Mouse (Mus musculus) left cerebral cortex, postnatal 10 days (tissue): ENCODE results near the gene Terb2. TPM values are rescaled to one million over a fixed set of nuclear protein-coding genes. Genes with fewer than 3 reads are reported as not detected.

Experiments
- DNase-seq, 2 experiments: peaks; one replicate each; pipeline ENCODE4 v3.0.0; 2021 to 2022; ENCODE audit warnings: low spot score in 2 of 2, mixed read lengths in 1 of 2; ENCODE audit errors: extremely low spot score in 1 of 2
- intact Hi-C: fragments of 180-260 bp; cut with DNase I; formaldehyde crosslinking; loops from one replicate; pipeline ENCODE4 v1.15.1; 2025
- total RNA-seq, 2 experiments: library from RNA; stranded (reverse); gene quantifications; 2 replicates each; pipeline ENCODE4 v1.2.3; 2021

Terb2 gene
- total RNA-seq = not detected

DNA sequence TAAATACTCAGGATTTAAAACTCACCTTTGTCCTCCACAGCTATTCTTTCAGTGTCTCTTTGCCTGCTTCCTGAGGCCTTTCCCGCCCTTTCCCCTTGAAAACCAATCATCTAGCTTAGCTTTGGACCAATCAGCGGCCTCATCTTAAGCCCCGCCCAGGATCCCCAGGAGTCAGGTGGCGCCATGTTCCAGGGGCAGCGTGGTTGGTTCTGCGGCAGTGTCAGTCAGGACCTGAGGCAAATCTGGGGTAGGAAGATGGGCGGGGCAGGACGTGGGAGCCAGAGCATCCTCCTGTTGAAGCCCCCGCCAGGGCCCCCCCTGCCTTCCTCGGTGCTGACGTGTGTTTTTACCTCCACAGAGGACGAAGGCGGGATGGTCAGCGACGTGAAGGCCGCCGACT lies at the start of gene Terb2, which contains the start of gene Patl2:
Terb2 (plus strand) TSS at position 167 of the 400 bp plus-strand sequence.
Patl2 (minus strand) TSS at position 84 of the 400 bp plus-strand sequence.
- peak in 1 of 2 experiments; percentile 21 for DNase-seq
- intact Hi-C loops = no loop called here

DNA sequence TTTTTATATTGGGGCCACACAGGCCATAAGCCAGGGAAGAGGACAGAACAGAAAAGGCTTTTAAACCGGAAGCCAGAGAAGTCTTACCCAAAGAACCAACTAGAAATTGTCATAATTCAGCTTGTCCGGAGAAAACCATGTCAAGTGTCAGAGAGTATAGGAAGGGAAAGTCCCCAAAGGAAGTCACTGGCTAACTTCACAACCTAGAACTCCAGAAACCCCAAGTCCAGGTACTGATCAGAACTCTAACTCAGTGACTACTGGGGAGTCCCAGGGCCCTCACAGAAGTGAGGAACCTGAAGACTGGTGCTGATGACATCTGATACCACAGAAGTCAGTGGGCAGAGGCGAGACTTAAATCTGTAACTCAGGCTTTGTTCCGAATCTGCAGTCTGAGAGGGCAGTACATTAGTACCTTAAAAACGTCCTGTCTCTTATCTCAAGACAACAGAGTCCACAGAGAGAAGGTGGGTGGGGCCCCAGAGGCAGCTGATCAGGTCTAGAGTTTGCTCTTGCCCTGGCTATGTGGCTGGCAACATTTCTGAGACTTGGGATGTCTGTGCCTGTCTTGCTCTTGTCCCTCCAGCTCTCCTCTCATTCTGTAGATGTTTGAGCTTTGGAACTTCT lies 48.1 kb upstream of the Terb2 start:
- DNase-seq = no peak
- intact Hi-C loops = no loop called here

DNA sequence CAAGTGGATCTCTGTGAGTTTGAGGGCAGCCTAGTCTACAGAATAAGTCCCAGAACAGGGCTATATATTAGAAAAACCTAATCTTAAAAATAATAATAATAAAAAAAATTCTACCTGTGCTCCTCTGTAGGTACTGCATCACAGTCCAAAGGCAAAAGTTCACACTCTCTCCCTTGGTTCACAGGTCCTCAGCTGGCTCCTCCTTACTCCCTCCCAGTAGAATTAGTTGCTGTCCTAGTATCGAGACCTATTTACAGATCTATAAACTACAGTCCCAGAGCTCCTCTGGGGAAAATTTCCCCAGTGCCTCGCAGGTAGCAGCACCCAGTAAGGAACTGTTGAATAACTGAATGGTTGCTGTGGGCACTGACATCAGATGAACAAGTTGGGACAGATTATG lies 45.3 kb upstream of the Terb2 start:
- intact Hi-C loops = no loop called here
- DNase-seq = no peak

DNA sequence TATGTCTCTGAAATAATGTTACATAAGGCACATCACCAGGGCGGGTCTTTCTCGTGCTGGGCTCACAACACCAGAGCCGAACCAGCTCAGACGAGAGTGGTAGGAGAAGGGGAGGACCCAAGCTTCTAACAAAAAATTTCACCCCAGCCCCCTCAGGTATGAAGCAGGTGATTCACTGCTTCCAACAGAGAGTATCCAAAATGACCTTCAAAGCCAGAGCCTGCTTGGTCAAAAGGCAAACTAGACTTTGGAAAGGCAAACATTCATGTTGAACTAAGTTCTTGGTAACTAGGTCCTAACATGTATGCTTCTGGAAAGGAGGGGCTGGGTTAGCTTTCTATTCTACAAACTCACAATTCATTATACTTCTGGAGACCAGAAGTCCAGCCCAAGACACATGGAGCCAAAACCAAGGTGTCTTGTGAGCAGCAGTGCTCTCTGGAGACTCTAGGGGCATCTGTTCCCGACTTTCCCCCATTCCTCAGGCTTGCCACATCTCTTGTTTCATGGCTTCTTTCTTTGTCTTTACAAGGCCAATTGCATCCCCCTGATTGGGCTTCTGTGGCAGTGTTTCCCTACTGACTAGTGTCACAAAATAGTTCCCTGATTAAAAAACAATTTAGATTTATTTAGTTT lies 44.6 kb upstream of the Terb2 start:
- no peak for DNase-seq
- intact Hi-C loops = no loop called here

DNA sequence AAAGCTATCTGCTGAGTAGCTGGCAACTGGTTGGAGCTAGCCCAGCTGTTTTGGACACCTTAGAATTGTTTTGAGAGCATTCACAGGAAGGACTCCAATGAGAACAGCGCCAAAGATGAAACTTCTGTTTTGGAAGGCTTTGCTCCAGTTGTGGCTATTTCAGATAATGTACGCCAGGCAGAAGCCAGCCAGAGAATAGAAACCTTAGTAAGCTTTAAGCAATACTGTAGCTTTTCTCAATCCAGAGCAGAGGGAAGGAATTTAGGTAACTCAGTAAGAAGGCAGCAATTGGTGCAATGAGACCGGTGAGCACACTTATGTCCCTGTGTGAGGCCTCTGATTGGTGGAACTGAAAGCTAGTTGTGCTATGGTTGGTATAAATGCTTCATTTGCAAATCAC lies 43.0 kb upstream of the Terb2 start:
- intact Hi-C loops = no loop called here
- no peak for DNase-seq

DNA sequence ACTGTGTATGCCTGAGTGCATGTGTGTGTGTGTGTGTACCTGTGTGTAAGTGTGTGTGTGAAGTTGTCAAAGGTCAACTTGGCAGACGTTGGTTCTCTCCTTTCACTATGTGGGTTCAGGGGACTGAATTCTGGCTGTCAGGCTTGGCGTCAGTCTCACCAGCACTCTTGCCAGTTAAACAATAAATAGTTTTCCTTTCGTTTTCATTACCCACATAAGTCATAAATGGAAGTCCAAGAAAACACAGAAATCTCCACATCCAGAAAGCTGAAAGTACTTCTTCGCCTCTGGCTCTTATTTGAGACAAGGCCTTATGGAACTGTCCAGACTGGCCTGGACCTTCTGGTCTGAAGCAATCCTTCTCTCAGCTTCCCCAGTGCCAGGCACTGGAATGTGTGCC lies 40.3 kb upstream of the Terb2 start:
- intact Hi-C loops = no loop called here

DNA sequence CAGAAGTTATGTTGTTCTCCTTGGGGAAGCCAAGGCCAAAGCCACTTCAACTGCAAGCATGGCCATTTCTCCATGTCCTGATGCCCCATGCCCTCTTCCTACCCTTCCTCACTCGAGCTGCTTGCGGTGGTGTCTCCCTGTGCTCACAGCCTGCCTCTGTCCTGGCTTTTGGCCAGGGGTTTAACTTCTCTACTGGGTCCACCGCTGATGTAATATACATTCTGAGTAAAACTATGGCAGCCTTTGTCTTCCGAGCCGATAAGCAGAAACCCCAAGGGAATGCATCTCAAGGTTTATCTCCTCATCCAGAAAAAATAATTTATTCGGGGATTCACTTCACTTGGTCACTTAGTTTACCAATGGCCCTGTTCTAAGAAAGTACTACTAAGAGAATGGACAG lies 39.4 kb upstream of the Terb2 start:
- intact Hi-C loops = no loop called here
- no peak for DNase-seq

More for the DNA sequence above, 40.3 kb upstream of the Terb2 start:
- DNase-seq = no peak

DNA sequence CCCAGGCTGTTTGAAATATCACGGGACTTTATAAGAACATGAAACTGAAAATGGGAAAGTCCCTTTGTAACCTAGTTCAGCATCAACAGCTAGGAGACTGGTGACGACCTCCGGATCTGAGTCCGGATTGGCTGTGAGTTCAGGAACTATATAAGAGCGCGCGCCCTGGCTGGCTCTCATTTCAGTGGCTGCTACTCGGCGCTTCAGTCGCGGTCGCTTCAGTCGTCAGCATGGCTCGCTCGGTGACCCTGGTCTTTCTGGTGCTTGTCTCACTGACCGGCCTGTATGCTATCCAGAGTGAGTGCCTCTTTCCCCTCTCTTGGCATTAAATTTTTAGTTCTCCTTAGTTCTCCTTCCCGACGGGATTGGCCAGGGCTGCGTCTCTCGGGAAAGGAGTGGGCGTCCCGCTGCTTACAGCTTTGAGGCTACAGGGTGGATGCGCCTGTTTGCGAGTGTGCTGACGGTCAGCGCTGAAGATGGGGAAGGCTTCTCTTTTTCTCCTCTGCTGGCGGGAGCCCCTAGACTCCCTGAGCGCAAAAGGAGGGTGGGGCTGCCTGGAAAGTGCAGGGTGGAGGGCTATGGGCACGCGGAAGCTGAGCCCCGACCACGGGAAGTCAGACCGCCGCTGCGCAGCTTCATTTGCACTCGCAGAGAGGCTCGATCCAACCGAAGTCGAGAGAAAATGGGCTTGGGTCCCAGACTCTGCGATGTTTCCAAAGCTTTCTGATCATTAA lies 38.4 kb upstream of the Terb2 start, which contains the start of gene B2m:
B2m (plus strand) TSS at position 179 of the 734 bp plus-strand sequence.
- intact Hi-C loops = no loop called here
- peak; percentile 93 to 94 for DNase-seq

DNA sequence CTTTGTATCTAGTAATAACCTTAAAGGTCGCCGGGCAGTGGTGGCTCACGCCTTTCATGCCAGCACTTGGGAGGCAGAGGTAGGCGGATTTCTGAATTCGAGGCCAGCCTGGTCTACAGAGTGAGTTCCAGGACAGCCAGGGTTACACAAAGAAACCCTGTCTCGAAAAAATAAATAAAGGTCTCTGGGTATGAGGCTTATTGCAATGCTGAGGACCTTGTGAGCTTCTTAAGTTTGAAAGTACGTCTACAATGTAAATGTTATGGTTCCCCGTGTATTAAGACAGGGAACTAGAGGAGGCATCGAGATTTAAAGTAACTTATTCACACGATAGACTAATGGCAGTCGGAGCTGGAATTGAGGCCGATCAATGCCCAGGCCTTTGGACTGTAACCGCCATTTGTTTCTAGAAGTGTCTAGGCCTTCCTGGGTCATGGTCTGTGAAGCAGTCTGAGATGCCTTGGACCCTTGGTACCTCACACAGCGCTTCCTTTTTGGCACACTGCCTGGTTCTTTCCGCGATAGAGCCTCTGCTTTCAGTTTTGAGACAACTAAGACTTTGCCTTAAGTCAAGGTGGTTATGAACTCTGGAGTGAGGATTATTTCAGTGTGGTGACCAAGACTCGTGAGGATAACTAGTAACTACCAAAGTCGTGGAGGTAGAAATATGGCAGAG lies 37.7 kb upstream of the Terb2 start:
- peak; percentile 34 to 78 for DNase-seq
- intact Hi-C loops = no loop called here

DNA sequence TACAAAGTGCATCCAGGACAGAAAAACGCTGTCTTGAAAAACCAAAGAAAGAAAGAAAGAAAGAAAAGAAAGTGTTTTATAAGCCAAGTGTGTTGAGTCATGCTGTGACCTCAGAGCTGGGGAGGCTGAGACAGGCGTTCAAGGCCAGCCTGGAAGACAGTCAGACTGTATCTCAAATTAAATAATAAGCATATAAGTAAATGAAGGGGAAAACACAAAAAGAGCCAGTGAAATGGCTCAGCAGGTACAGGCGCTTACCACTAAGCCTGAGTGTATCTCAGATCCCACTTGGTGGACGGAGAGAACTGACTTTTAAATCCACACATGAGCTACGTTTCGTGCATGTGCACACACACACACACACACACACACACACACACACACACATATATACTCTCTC lies 36.8 kb upstream of the Terb2 start:
- intact Hi-C loops = no loop called here
- no peak for DNase-seq

DNA sequence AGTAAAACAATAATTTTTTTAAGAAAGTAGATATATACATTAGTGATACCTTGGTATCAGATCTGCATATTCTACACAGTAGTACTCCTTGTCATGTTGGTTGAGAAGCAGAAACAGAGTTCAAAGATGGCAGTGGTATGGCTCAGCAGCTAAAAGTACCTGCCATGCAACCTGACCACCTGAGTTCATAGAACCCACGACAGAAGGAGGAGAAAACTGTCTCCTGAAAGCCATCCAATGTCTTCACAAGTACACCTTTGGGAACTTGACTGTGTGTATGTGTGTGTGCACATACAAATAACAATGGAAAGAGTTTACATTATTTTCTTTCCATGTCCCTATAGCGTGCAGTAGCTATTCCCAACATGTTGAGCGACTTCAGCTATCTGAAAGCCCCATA lies 36.4 kb upstream of the Terb2 start:
- intact Hi-C loops = no loop called here
- no peak for DNase-seq

DNA sequence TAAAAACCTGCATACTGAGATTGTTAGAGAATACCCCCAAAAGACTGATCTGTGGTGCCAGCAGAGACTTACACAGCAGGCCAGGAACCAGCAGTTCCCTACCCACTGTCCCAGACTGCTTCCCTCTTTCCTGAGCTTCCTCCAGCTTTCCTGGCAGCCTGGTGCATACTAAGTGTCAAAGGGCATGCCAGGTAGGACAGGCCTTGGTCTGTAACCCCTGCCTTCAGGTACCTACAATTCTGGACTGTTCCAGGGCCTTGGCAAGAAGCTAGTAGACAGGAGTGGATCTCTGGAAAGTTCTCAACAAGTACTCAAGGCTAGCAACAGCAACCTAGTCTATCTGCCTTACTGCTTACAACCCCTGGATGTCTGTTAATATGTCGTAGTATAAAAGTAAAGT lies 34.9 kb upstream of the Terb2 start:
- DNase-seq = no peak
- intact Hi-C loops = no loop called here

DNA sequence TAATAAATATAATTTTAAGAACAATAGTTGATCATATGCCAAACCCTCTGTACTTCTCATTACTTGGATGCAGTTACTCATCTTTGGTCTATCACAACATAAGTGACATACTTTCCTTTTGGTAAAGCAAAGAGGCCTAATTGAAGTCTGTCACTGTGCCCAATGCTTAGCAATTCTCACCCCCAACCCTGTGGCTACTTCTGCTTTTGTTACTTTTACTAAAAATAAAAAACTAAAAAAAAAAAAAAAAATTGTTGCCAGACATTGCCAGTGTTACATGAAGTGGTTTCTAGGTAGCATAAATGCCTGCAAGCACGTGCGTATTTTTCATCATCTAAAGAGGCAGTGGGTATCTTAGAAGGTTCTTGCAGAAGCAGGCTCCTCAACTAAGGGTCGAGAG lies 33.2 kb upstream of the Terb2 start:
- no peak for DNase-seq
- intact Hi-C loops = no loop called here

DNA sequence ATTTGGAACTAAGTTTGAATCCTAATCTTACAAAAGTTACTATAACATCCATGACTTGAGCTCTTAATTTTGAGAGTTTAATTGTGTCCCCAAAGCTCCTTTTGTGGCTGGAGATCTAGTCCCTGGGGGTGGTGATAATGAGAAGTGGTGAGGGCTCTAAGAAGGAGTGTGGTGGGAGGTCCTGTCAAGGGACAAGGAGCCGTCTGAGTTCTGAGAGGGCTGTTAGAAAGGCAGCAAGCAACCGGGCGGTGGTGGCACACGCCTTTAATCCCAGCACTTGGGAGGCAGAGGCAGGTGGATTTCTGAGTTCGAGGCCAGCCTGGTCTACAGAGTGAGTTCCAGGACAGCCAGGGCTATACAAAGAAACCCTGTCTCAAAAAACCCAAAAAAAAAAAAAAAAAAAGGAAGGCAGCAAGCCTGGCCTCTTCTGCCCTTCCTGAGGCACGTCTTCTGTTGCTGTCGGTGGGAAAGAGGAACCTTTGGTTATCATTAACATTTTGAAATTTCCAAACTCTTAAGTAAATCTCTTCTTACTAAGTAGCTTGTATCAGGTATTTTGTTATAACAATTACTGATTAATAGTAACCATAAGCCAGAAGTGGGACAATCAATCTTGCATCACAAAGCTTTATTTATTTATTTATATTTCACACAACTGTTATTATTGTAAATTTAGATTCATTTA lies 32.2 kb upstream of the Terb2 start:
- DNase-seq = no peak
- intact Hi-C loops = no loop called here

DNA sequence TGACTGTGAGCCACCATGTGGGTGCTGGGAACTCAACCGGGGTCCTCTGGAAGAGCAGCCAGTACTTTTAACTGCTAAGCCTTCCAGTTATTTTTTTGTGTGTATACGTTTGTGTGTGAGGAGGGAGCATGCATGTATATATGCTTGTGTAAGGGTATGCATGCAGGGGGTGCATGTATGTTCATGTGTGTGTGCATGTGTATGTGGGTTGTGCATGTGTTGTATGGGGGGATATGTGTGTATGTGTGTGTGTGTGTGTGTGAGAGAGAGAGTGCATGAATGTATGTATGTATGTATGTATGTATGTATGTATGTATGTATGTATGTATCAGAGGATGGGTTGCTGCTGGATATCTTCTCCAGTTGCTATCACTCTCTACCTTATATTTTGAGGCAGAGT lies 31.6 kb upstream of the Terb2 start:
- DNase-seq = no peak
- intact Hi-C loops = no loop called here

DNA sequence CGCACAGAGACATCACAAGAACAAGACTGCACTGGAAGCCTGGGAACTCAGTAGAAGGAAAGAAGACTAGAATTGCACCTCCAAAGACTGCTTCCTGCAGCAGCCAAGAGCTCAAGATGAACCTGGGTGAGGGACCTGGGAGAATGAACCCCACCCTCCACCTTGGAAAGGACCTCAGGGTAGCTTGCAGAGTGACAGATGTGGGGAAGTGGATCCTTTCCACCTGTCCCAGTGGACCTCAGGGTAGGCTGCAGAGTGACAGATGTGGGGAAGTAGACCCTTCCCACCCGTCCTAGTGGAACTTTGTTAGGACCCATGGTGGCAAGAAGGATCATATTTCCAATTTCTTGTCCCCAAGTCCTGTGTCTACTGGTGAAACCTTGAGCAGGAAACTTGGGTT lies 30.8 kb upstream of the Terb2 start:
- intact Hi-C loops = loop anchor here (5.0 kb wide), 1 partner anchor 83 kb away; no protein-coding TSS in a partner anchor
- DNase-seq = no peak

DNA sequence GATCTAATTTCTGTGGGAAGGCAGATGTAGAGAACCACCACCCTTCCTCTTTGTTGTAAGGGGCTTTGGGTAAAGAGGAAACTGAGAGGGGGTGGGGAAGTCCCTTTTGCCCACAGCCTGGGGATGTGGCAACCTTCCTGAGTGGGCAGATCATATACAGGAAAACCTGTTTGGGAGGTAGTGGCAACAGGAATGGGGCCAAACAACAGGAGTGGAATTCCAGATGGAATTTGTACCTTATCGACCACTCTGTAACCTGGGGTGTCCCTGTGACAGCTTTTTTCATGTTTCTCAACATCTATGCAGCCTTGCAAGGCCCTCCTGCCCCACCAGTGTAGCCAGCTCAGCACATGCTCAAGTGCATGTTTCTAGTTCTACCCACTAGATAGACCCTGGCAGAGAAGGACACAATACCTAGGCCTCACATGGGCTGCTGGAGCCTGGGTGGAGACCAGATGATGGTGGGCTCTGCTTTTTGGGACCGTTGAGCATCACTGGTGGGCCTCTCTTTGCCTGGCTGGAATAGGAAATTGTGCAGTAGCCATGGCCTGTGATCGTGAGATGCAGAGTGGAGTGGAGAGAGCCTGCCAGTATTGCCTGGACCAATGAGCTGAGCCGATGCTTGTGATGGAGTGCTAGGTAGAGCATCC lies 29.9 kb upstream of the Terb2 start:
- intact Hi-C loops = loop anchor here (5.0 kb wide), 1 partner anchor 84 kb away; no protein-coding TSS in a partner anchor
- DNase-seq = no peak

DNA sequence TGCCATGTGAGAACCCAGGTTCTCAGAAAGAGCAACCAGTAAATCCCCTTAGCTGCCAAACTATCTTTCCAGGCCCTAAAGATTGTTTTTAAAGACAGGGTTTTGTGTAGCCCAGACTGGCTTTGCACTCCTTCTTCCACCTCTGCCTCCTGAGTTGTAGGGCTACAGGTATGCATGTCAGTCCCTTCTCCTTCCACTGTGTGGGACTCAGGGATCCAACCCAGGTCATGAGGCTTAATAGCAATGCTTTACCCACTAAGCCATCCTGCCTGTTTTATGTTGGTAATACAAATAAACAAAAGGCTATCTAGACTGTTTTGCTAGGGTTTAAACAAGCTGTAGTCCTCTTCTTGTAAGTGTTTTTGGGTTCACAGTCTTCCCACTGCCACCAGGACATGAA lies 28.5 kb upstream of the Terb2 start:
- no peak for DNase-seq
- intact Hi-C loops = loop anchor here (5.0 kb wide), 1 partner anchor 85 kb away; no protein-coding TSS in a partner anchor
